Mouse (Mus musculus): ENCODE results near the gene Ubl3.

GRCm38 (mm10) chr5:148556509-148556908 is 3.9 kb upstream of the Ubl3 start:
- no peak for TF ChIP-seq POLR2A (IDR thresholded peaks at IDR 0.05; ENCODE audit: borderline replicate concordance, insufficient read depth, low read length)
- no peak for TF ChIP-seq CTCF (IDR thresholded peaks at IDR 0.05; ENCODE audit: borderline replicate concordance, insufficient read depth, low read depth, low read length)

All from cerebellum, adult 2 months (tissue).